Mouse (Mus musculus): ENCODE measurements at regions not wholly inside any gene's neighbourhood (a gene's known extent, or its start where the extent isn't known, plus 50 kb on each side); places are given as distances from the start of the nearest gene placed in this dataset.

DNA sequence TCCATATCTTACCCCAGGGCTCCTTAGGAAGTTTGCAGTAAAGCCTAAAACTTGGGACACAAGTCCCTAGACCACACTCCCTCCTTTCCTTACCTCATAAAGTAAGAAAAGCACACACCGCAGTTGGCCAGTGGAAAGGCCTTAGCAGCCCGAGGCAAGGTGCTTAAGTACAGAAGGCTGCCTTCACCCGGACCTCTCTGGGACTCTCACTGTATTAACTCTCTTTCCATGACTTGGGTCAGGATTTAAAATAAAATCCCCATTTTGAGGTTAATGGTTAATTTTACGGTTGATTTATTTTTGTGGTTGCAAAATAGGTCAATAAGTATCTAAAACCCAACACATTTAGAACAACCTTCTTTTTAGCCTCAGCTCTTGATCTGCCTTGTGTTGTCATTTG lies 103.1 kb upstream of the Bmper start:
- TF ChIP-seq GATA1 (IDR thresholded peaks at IDR 0.05; ENCODE audit: borderline replicate concordance, low read length), result no peak
- no peak for TF ChIP-seq FLI1 (IDR thresholded peaks at IDR 0.05; ENCODE audit: low read length)

All from megakaryocyte, embryonic 14.5 days (primary cell).